Mouse (Mus musculus) embryonic facial prominence, embryonic 10.5 days (tissue): ENCODE results near the gene Rpf2. TPM values are rescaled to one million over a fixed set of nuclear protein-coding genes. Genes with fewer than 3 reads are reported as not detected.

Experiments
- DNase-seq: peaks from one replicate; pipeline ENCODE4 v3.0.0-alpha.2; 2017; ENCODE audit warnings: low spot score
- H3K27ac ChIP-seq: fragments of 300-500 bp; sonication (generic); replicated peaks from 2 replicates; pipeline ENCODE4 v1.5.1; 2016; ENCODE audit warnings: mild to moderate bottlenecking
- H3K27me3 ChIP-seq: fragments of 300-500 bp; sonication (generic); replicated peaks from 2 replicates; pipeline ENCODE4 v1.6.1; 2016; ENCODE audit warnings: low read depth, mild to moderate bottlenecking; ENCODE audit not compliant: poor library complexity, severe bottlenecking
- H3K36me3 ChIP-seq: fragments of 300-500 bp; sonication (generic); replicated peaks from 2 replicates; pipeline ENCODE4 v1.6.1; 2016; ENCODE audit warnings: mild to moderate bottlenecking, moderate library complexity
- H3K4me1 ChIP-seq: fragments of 300-500 bp; sonication (generic); 2 replicates; pipeline ENCODE4 v1.6.1; 2016
- H3K4me3 ChIP-seq: fragments of 300-500 bp; sonication (generic); 2 replicates; pipeline ENCODE4 v1.5.1; 2016; ENCODE audit warnings: mild to moderate bottlenecking, moderate library complexity
- H3K9me3 ChIP-seq: fragments of 300-500 bp; sonication (generic); 2 replicates; pipeline ENCODE4 v1.6.1; 2016; ENCODE audit warnings: mild to moderate bottlenecking
- WGBS: fragments of 180-500 bp; shearing (Covaris S2); methylation state at CpG from one replicate; pipeline ENCODE4 v1.1.7; 2016; 5-methylcytosine and 5-hydroxymethylcytosine counted together
- polyA plus RNA-seq: library from polyadenylated mRNA; unstranded; fragments of >200 nt; fragmentation: Nextera tagmentation; extraction: Ambion mirVana; gene quantifications from 2 replicates; pipeline ENCODE4 v1.2.1, GENCODE M21; 2016

The Rpf2 gene
- polyA plus RNA-seq, 1 experiment from 2014 or later = 79.1 TPM

- no peak overlapping the region for H3K4me3 ChIP-seq
- H3K36me3 ChIP-seq = peaks cover 92% of the 10 kb centered on the region
- H3K9me3 ChIP-seq = no peaks in the 10 kb centered on the region
- WGBS = 86% methylated on average over 7 of the region's 7 CpGs
- no peak for DNase-seq
- H3K27me3 ChIP-seq = no peaks in the 10 kb centered on the region
- no peak overlapping the region for H3K27ac ChIP-seq
- peaks cover 6% of the 10 kb centered on the region; the same call in 1 of the 2 replicates for H3K4me1 ChIP-seq
Measured at GRCm38 (mm10) chr10:40232442-40232841, 14.4 kb downstream of the Rpf2 start.

GRCm38 (mm10) chr10:40229725-40230124 lies 17.1 kb downstream of the Rpf2 start:
- Histone ChIP-seq H3K9me3 (no peaks in the 10 kb centered on the region), H3K36me3 (peaks cover 93% of the 10 kb centered on the region), H3K27me3 (no peaks in the 10 kb centered on the region), H3K4me3 (no peak overlapping the region), H3K4me1 (peaks cover 6% of the 10 kb centered on the region; the same call in 1 of the 2 replicates), H3K27ac (no peak overlapping the region)
- 96% methylated on average over 1 of the region's 1 CpGs for WGBS
- no peak for DNase-seq

GRCm38 (mm10) chr10:40227660-40228303 lies 19.1 kb downstream of the Rpf2 start:
- WGBS = 87% methylated on average over 4 of the region's 4 CpGs
- Histone ChIP-seq H3K4me1 (peaks cover 6% of the 10 kb centered on the region; the same call in 1 of the 2 replicates), H3K36me3 (peaks cover 94% of the 10 kb centered on the region), H3K9me3 (no peaks in the 10 kb centered on the region), H3K27me3 (no peaks in the 10 kb centered on the region), H3K4me3 (no peak overlapping the region), H3K27ac (no peak overlapping the region)
- DNase-seq = no peak

GRCm38 (mm10) chr10:40218874-40219273 lies 28.0 kb downstream of the Rpf2 start:
- Histone ChIP-seq H3K27ac (no peak overlapping the region), H3K9me3 (peaks cover 14% of the 10 kb centered on the region), H3K4me1 (no peaks in the 10 kb centered on the region), H3K27me3 (no peaks in the 10 kb centered on the region), H3K4me3 (no peak overlapping the region), H3K36me3 (peaks cover 36% of the 10 kb centered on the region)
- 87% methylated on average over 3 of the region's 3 CpGs for WGBS
- DNase-seq = no peak

DNA sequence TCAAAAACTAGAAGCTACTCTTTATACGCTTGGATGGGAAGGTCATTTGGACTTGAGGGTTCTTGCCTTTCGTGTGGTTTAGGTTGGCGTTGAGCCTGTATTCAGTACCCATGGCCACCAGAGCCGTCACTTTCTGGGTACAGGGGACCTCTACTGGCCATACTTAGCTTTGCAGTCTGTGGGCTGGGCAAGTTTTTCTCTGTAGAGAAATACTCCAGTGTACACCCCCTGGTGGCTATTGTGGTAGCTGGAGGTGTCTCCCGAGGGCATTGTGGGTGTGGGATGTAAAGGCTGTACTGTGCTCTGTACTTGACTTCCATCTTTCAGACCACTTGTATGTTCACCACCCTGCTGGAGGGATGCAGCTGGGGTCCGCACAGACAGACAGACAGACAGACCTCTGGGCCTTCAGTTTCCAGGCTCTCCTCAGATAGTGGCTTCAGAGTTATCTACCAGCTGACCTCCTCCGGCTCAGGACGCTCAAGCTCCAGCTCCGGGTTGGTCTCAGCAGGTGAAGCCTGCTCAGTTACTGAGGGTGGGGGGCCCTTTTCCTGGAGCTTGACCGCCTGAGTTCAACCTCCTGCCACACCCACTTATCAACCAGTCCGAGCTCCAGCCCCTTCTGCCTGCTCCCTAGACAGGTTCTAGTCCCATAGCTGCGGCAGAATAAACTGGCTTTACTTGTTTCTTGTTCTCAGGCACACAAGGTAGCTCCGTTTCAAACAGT lies 34.2 kb downstream of the Rpf2 start:
- peaks cover 6% of the 10 kb centered on the region; the same call in 1 of the 2 replicates for H3K4me1 ChIP-seq
- no peaks in the 10 kb centered on the region for H3K27me3 ChIP-seq
- H3K9me3 ChIP-seq = no peaks in the 10 kb centered on the region
- no peak overlapping the region for H3K4me3 ChIP-seq
- WGBS = 37% methylated on average over 13 of the region's 13 CpGs
- peak; percentile 86 for DNase-seq
- H3K36me3 ChIP-seq = no peaks in the 10 kb centered on the region
- H3K27ac ChIP-seq = no peak overlapping the region

GRCm38 (mm10) chr10:40195001-40195400 lies 51.8 kb downstream of the Rpf2 start:
- no peak overlapping the region for H3K27ac ChIP-seq
- no peaks in the 10 kb centered on the region for H3K36me3 ChIP-seq
- H3K4me1 ChIP-seq = peaks cover 24% of the 10 kb centered on the region
- H3K27me3 ChIP-seq = peaks cover 15% of the 10 kb centered on the region; the same call in 1 of the 2 replicates
- H3K4me3 ChIP-seq = no peak overlapping the region
- DNase-seq = no peak
- 81% methylated on average over 6 of the region's 6 CpGs for WGBS
- no peaks in the 10 kb centered on the region for H3K9me3 ChIP-seq

GRCm38 (mm10) chr10:40192010-40192935 lies 54.6 kb downstream of the Rpf2 start:
- Histone ChIP-seq H3K9me3 (no peaks in the 10 kb centered on the region), H3K4me1 (peaks cover 30% of the 10 kb centered on the region), H3K27ac (peak overlapping the region; percentile 76), H3K36me3 (no peaks in the 10 kb centered on the region), H3K27me3 (peaks cover 15% of the 10 kb centered on the region; the same call in 1 of the 2 replicates), H3K4me3 (peak overlapping the region; percentile 48)
- DNase-seq = no peak
- 48% methylated on average over 18 of the region's 18 CpGs for WGBS

GRCm38 (mm10) chr10:40191338-40191979 lies 55.4 kb downstream of the Rpf2 start:
- Histone ChIP-seq H3K36me3 (no peaks in the 10 kb centered on the region), H3K27ac (peak overlapping the region; percentile 76), H3K4me3 (peak overlapping the region; percentile 48), H3K27me3 (peaks cover 15% of the 10 kb centered on the region; the same call in 1 of the 2 replicates), H3K4me1 (peaks cover 30% of the 10 kb centered on the region), H3K9me3 (no peaks in the 10 kb centered on the region)
- DNase-seq = peak; percentile 45
- 29% methylated on average over 22 of the region's 22 CpGs for WGBS

- peaks cover 15% of the 10 kb centered on the region; the same call in 1 of the 2 replicates for H3K27me3 ChIP-seq
- no peak for DNase-seq
- no peak overlapping the region for H3K27ac ChIP-seq
- peaks cover 33% of the 10 kb centered on the region for H3K4me1 ChIP-seq
- no peaks in the 10 kb centered on the region for H3K36me3 ChIP-seq
- H3K4me3 ChIP-seq = no peak overlapping the region; the same call in 1 of the 2 replicates
- no peaks in the 10 kb centered on the region for H3K9me3 ChIP-seq
- WGBS = 85% methylated on average over 8 of the region's 8 CpGs
Measured at GRCm38 (mm10) chr10:40190871-40191270, 56.0 kb downstream of the Rpf2 start.

DNA sequence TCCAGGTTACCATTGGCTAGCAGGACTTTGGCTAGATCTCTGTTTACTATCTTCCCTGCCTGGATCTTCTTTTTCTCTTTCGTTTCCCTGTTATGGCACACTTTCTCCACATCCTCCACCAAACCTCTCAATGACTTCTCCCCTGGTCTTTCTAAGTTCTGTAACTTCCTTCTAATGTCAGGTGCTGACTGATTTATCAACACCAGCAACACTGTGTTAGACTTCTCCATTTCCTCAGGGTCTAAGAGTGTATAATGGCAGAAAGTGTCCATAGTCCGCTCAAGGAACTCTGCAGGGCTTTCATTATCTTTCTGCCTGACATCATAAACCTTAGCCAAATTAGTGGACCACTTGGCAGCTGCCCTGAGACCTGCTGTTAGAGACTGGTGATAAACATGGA lies 57.1 kb downstream of the Rpf2 start:
- 94% methylated on average over 2 of the region's 2 CpGs for WGBS
- no peak overlapping the region for H3K4me3 ChIP-seq
- no peak for DNase-seq
- H3K9me3 ChIP-seq = no peaks in the 10 kb centered on the region
- no peaks in the 10 kb centered on the region for H3K36me3 ChIP-seq
- H3K4me1 ChIP-seq = peaks cover 34% of the 10 kb centered on the region
- no peak overlapping the region for H3K27ac ChIP-seq
- H3K27me3 ChIP-seq = peaks cover 15% of the 10 kb centered on the region; the same call in 1 of the 2 replicates

DNA sequence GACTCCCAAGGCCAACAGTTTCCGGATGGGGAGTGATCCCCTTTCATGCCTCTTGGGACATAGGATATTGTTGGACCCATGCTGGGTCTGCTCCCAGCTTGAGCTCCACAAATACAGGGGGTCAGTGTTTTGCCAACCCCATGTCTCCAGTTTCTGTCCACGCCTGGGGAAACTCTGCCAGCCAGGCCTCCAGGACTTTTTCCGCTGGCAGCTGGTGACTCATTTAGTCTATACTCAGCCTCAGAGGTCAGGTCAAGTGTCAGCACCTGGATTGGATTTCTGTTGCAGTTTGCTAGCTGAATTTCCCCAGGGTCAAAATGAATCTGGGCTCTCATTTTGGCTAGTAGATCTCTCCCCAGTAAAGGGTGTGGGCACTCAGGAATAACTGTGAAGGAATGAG lies 58.0 kb downstream of the Rpf2 start:
- H3K9me3 ChIP-seq = no peaks in the 10 kb centered on the region
- 35% methylated on average over 3 of the region's 3 CpGs for WGBS
- H3K4me1 ChIP-seq = peaks cover 34% of the 10 kb centered on the region
- H3K27me3 ChIP-seq = peaks cover 15% of the 10 kb centered on the region; the same call in 1 of the 2 replicates
- peak; percentile 29 for DNase-seq
- no peak overlapping the region for H3K4me3 ChIP-seq
- no peak overlapping the region; the same call in 1 of the 2 replicates for H3K27ac ChIP-seq
- no peaks in the 10 kb centered on the region for H3K36me3 ChIP-seq

DNA sequence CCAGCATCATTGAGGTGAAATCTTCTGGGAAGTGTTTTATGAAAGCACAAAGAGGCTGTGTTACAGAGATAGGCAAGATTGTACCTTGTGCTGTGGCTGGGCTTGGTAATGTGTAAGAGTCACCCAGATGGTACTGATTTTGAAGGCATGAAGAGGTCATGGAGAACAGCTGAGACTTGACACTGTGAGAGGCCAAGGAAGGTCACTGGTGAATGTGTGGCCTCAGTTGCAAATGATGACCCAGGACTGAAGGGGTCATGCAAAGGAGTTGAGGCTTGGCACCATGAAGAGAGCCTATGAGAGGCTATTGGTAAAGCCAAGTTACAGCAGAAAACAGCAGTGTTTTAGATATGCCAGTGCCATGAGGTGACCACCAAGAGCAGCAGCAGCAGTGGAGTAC lies 60.9 kb downstream of the Rpf2 start:
- DNase-seq = no peak
- no peak overlapping the region for H3K27ac ChIP-seq
- H3K27me3 ChIP-seq = peaks cover 8% of the 10 kb centered on the region; the same call in 1 of the 2 replicates
- no peaks in the 10 kb centered on the region for H3K36me3 ChIP-seq
- H3K4me3 ChIP-seq = no peak overlapping the region
- H3K9me3 ChIP-seq = no peaks in the 10 kb centered on the region
- H3K4me1 ChIP-seq = peaks cover 17% of the 10 kb centered on the region
